Mouse (Mus musculus) brain, embryonic 14.5 days (tissue): ENCODE measurements around the gene Ugt2a2. TPM values are rescaled to one million over a fixed set of nuclear protein-coding genes. Genes with fewer than 3 reads are reported as not detected.
"Not testable (repeated sequence)": the region's sequence is repeated elsewhere in the genome, so short reads cannot be mapped to it uniquely, and the experiment has no call there.

Experiments used
- DNase-seq: peaks from one replicate; pipeline ENCODE4 v3.0.0-alpha.2; 2011; ENCODE audit warnings: low read depth
- CTCF ChIP-seq: fragments of 200-500 bp; IDR thresholded peaks from 2 replicates; pipeline ENCODE4 v1.5.1; 2012; ENCODE audit warnings: inconsistent platforms, mild to moderate bottlenecking, moderate library complexity, borderline replicate concordance; ENCODE audit not compliant: insufficient read depth, insufficient read length; ENCODE audit errors: extremely low read depth
- POLR2A ChIP-seq: fragments of 200-500 bp; IDR thresholded peaks from 2 replicates; pipeline ENCODE4 v1.6.1; 2012; ENCODE audit warnings: mild to moderate bottlenecking, inconsistent platforms, borderline replicate concordance; ENCODE audit not compliant: poor library complexity, insufficient read depth, insufficient read length, severe bottlenecking; ENCODE audit errors: extremely low read depth
- polyA plus RNA-seq: library from polyadenylated mRNA; depleted of rRNA; stranded (reverse); fragments of >200 nt; gene quantifications from 2 replicates; pipeline ENCODE4 v1.2.3, GENCODE M21; 2012; rRNA removed

Gene Ugt2a2
- polyA plus RNA-seq, 1 experiment: not detected

DNA sequence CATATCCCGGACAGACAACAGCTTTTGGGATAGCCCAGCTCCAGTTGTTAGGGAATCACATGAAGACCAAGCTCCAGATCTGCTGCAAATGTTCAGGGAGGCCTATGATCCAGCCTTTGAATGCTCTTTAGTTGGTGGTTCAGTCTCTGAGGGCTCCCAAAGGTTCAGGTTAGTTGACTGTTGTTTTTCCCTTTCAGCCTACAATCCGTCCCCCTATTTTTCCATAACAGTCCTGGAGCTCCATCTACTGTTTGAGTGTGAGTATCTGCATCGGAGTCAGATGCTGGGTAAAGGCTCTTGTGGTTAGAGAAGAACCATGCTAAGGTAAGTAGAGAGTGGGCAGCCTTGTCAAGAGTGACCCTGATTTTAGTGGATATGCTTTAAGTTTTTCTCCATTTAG is 45.8 kb downstream of the Ugt2a2 start:
- TF ChIP-seq CTCF (peak; percentile 35; the same call in 1 of the 2 replicates), POLR2A (no peak)
- DNase-seq: peak; percentile 22

DNA sequence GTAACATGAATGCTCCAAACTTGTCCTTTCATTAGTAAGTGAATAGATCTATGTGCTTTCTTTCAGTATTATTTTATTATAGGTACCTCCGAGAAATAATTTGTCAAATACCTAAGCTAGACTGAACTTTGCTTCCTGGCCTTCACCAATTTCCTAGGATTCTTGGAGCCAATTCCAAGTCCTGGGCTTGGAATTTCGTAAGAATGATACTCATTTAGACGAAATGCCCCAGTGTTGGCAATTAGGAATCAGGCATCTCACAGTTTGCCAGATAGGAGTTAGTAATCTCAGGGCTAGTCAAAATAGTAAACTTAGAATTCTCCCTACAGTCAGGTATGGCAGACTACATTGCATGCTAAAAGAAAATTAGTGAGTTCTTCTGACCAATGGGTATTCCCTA is 56.4 kb downstream of the Ugt2a2 start:
- TF ChIP-seq POLR2A: no peak
- TF ChIP-seq CTCF: no peak
- DNase-seq: no peak

DNA sequence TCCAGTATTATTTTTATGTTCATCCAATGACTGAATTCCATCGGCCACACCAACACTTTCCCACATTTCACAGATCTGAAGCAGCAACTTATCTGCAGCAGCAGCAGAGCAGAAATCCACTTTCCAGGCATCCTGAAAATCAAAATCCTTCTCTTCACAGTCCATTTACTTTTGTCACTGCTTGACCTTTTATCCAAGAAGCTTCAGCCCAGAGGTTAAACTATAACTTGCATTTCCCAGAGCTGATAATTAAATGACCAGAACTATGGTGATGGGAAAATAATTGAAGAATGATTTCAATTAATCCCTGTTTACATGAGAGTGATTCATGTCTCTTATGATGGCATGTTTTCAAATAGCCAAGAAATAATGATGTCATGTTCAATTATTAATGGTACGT is 58.0 kb downstream of the Ugt2a2 start, which contains the start of gene Ugt2b38:
TSS of gene Ugt2b38 (minus strand) at position 163 of the 400 bp plus-strand sequence.
- not testable (repeated sequence) for DNase-seq

Other genes with a start within 250 kb of the Ugt2a2 start
- gene Ugt2b37, start 227.5 kb downstream of the Ugt2a2 start, polyA plus RNA-seq: not detected in 2 replicates
- gene Ugt2a3, start 145.1 kb downstream of the Ugt2a2 start, polyA plus RNA-seq: not detected in 2 replicates
- gene Ugt2b38, start 58.1 kb downstream of the Ugt2a2 start, polyA plus RNA-seq: not detected in 2 replicates
- gene Gm43638, start 4.5 kb upstream of the Ugt2a2 start, polyA plus RNA-seq: not detected in 2 replicates
- not detected in 2 replicates for gene Ugt2a1, start 8.6 kb upstream of the Ugt2a2 start, polyA plus RNA-seq
- not detected in 2 replicates for gene Sult1b1, start 55.9 kb upstream of the Ugt2a2 start, polyA plus RNA-seq
- gene Sult1d1, start 86.8 kb upstream of the Ugt2a2 start, polyA plus RNA-seq: not detected in 2 replicates
- not detected in 2 replicates for gene Sult1e1, start 109.3 kb upstream of the Ugt2a2 start, polyA plus RNA-seq
- gene Csn1s1, start 183.9 kb upstream of the Ugt2a2 start, polyA plus RNA-seq: not detected in 2 replicates
- gene Csn2, start 217.4 kb upstream of the Ugt2a2 start, polyA plus RNA-seq: not detected in 2 replicates